ENCODE assay signal across 8 mouse cellular contexts in genomic region chr2:91114781-91115577, GRCm38 (mm10). TPM values are rescaled to one million over a fixed set of nuclear protein-coding genes. Genes with fewer than 3 reads are reported as not detected.
DNase-seq lines count a peak whose midpoint lies in the region; ATAC-seq and TF ChIP-seq lines count a peak whose summit lies in the region.

No protein-coding gene starts in this region.

- DNase-seq in T-cell, adult 2 months (ENCODE audit: low spot score), result peak; percentile 35
- DNase-seq in cerebellum, postnatal 4 days (ENCODE audit: low spot score in 2 of 2), result peak; percentile 92 to 98
- peak; percentile 95 to 96 for DNase-seq in gastrocnemius, adult 8-10 months (ENCODE audit: low spot score in 2 of 2)
- peak; percentile 65 for DNase-seq in induced T-regulatory cell, adult 2 months (ENCODE audit: low read depth)
- DNase-seq in left cerebral cortex, adult 9 months (ENCODE audit: low spot score in 2 of 2), result peak; percentile 59 to 96
- DNase-seq in mesoderm, embryonic 11.5 days (ENCODE audit: low read depth, low spot score), result peak; percentile 95

- TF ChIP-seq CTCF in small intestine, adult 2 months (IDR thresholded peaks at IDR 0.05; ENCODE audit: extremely low read depth, insufficient read length, insufficient replicate concordance, low read depth, low read length), result peak; percentile 99

- no peaks in the 10 kb centered on the region for H3K36me3 ChIP-seq in small intestine, adult 2 months (ENCODE audit: control insufficient read depth, insufficient read depth, low read length)

- no peak overlapping the region for H3K27ac ChIP-seq in small intestine, adult 2 months (ENCODE audit: insufficient read depth, low read depth, low read length)

- H3K4me1 ChIP-seq in small intestine, adult 2 months (ENCODE audit: control insufficient read depth, insufficient read depth, insufficient read length, low read length), result no peaks in the 10 kb centered on the region

- TF ChIP-seq POLR2A in small intestine, adult 2 months (IDR thresholded peaks at IDR 0.05; ENCODE audit: low read depth, low read length), result 0 out of 2 replicates have a peak, but pooled peaks have one; percentile 22

- WGBS in small intestine, adult 2 months, result 26% methylated on average over 42 of the region's 42 CpGs

- ATAC-seq in inflammation-experienced regulatory T-cells, adult 6 months, result no peak

- peak overlapping the region; percentile 58 for H3K4me3 ChIP-seq in small intestine, adult 2 months (ENCODE audit: low read depth, low read length)

- no peaks in the 10 kb centered on the region for H3K27me3 ChIP-seq in small intestine, adult 2 months (ENCODE audit: control insufficient read depth, insufficient read depth, low read length)

RNA-seq across cellular contexts. Expression of gene Mybpc3, which starts 3.0 kb away (rescaled TPM):
- under 1 TPM; 0.29 to 0.36 (median 0.31) TPM for total RNA-seq in gastrocnemius, adult 8-10 months (2022)
- polyA plus RNA-seq in small intestine, adult 2 months (2012; rRNA removed), result 0.04 and 0.05 TPM in 2 replicates
- not detected for polyA plus RNA-seq in inflammation-experienced regulatory T-cells, adult 6 months (2017; shearing (Covaris generic))

RNA-seq across cellular contexts. Expression of gene Spi1, which starts 32.8 kb away (rescaled TPM):
- total RNA-seq in gastrocnemius, adult 8-10 months (2022), result under 1 TPM in 3 of 4 experiments, not detected in 1; 0.40 to 0.56 (median 0.44) TPM
- 20.3 and 28.8 TPM in 2 replicates for polyA plus RNA-seq in small intestine, adult 2 months (2012; rRNA removed)
- under 1 TPM in 1 of 3 experiments, not detected in 2; 0.68 TPM for polyA plus RNA-seq in inflammation-experienced regulatory T-cells, adult 6 months (2017; shearing (Covaris generic))

RNA-seq across cellular contexts. Expression of gene Slc39a13, which starts 44.8 kb away (rescaled TPM):
- total RNA-seq in gastrocnemius, adult 8-10 months (2022), result 10 to 100 TPM; 19.9 to 21.4 (median 20.9) TPM
- polyA plus RNA-seq in small intestine, adult 2 months (2012; rRNA removed), result 16.9 and 17.8 TPM in 2 replicates
- polyA plus RNA-seq in inflammation-experienced regulatory T-cells, adult 6 months (2017; shearing (Covaris generic)), result 10 to 100 TPM; 18.5 to 28.5 (median 23.3) TPM

Comparison
In these comparisons a context has a peak if more than half of its experiments do, and no peak if none do; other contexts are left out.
1. DNase-seq: peak in every context shown above with its lines; median percentile 96 in gastrocnemius, adult 8-10 months; 95 in cerebellum, postnatal 4 days; 95 in mesoderm, embryonic 11.5 days; 78 in left cerebral cortex, adult 9 months; 65 in induced T-regulatory cell, adult 2 months; 35 in T-cell, adult 2 months.
2. RNA of gene Spi1, which starts 32.8 kb away (polyA plus RNA-seq): 20.3 to 28.8 TPM in small intestine, adult 2 months; 0.68 TPM in inflammation-experienced regulatory T-cells, adult 6 months; every median in the first group is over 10 times any median in the second.